Mouse (Mus musculus): ENCODE measurements at regions not wholly inside any gene's neighbourhood (a gene's known extent, or its start where the extent isn't known, plus 50 kb on each side); places are given as distances from the start of the nearest gene placed in this dataset.

- DNase-seq, result peak; percentile 40
Observed at GRCm38 (mm10) chr16:22327386-22327785, 61.6 kb upstream of the Tra2b start.

GRCm38 (mm10) chr16:22325161-22325560, 59.4 kb upstream of the Tra2b start:
- DNase-seq, result peak; percentile 25

DNA sequence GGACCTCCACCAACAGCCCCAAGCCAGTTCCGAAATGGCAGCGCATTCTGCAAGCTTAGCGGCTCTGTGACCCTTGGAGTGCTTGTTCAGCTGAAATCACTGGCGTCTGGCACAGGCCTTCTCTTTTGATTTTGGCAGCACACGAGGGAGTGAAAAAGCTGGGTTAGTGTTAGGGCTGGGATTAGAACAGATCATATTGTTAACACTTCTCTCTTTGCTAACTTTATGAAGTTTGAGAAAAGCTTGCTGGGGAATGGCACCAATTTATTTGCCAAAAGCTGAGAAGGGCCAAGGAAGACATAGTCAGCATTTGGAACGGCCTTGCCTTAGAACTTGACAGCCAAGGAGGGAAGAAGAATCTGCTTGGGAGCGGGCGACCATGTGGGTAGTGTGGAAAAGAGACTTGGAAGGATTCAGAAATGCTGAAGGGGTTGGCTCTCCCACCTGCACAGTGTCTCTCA, 50.5 kb upstream of the Tra2b start:
- DNase-seq, result peak; percentile 78

All from heart, adult 11 months (tissue).